Mouse (Mus musculus): ENCODE measurements around the gene Ppl. TPM values are rescaled to one million over a fixed set of nuclear protein-coding genes. Genes with fewer than 3 reads are reported as not detected.

Gene Ppl
- polyA plus RNA-seq, 1 experiment from 2014 or later, result 1.1 TPM

GRCm38 (mm10) chr16:5153299-5154026, 21.2 kb upstream of the Ppl start:
- DNase-seq (ENCODE audit: low spot score) (no peak), ATAC-seq (ENCODE audit: insufficient read depth, low FRiP score, low TSS enrichment) (peak; percentile 38; the same call in 1 of the 2 replicates)
- no peaks in the 10 kb centered on the region for H3K36me3 ChIP-seq (ENCODE audit: control insufficient read depth, insufficient read depth, low read length)
- no peaks in the 10 kb centered on the region for H3K4me1 ChIP-seq (ENCODE audit: control insufficient read depth, insufficient read depth, low read length)
- H3K27ac ChIP-seq (ENCODE audit: low read depth, low read length), result 0 out of 2 replicates have a peak overlapping the region, but pooled peaks have one; percentile 47
- H3K4me3 ChIP-seq (ENCODE audit: low read depth, low read length), result no peak overlapping the region
- 52% methylated on average over 6 of the region's 6 CpGs for WGBS
- H3K4me2 ChIP-seq (ENCODE audit: low read depth), result no peak overlapping the region
- no peak overlapping the region for H3K9ac ChIP-seq (ENCODE audit: low read length)
- no peaks in the 10 kb centered on the region for H3K27me3 ChIP-seq (ENCODE audit: control insufficient read depth, insufficient read depth, low read length)
- no peaks in the 10 kb centered on the region for H3K9me3 ChIP-seq (ENCODE audit: control insufficient read depth, low read length)

- DNase-seq (ENCODE audit: low spot score), result no peak
- Histone ChIP-seq H3K4me3 (ENCODE audit: low read depth, low read length) (no peak overlapping the region), H3K9me3 (ENCODE audit: control insufficient read depth, low read length) (no peaks in the 10 kb centered on the region), H3K27ac (ENCODE audit: low read depth, low read length) (no peak overlapping the region), H3K4me2 (ENCODE audit: low read depth) (no peak overlapping the region), H3K9ac (ENCODE audit: low read length) (no peak overlapping the region), H3K4me1 (ENCODE audit: control insufficient read depth, insufficient read depth, low read length) (0 out of 2 replicates have a peak, but pooled peaks cover 4% of the 10 kb centered on the region), H3K27me3 (ENCODE audit: control insufficient read depth, insufficient read depth, low read length) (peaks cover 3% of the 10 kb centered on the region; the same call in 1 of the 2 replicates), H3K36me3 (ENCODE audit: control insufficient read depth, insufficient read depth, low read length) (no peaks in the 10 kb centered on the region)
- no peak for ATAC-seq (ENCODE audit: insufficient read depth, low FRiP score, low TSS enrichment)
- 62% methylated on average over 10 of the region's 10 CpGs for WGBS
These were observed 18.3 kb upstream of the Ppl start for GRCm38 (mm10) chr16:5150544-5150943.

GRCm38 (mm10) chr16:5147037-5147385, 14.8 kb upstream of the Ppl start, which contains the start of gene Sec14l5:
Gene Sec14l5, plus strand, starts transcription at chr16:5147109.
- Histone ChIP-seq H3K4me2 (ENCODE audit: low read depth) (peak within 1 kb of the TSS; percentile 54), H3K9ac (ENCODE audit: low read length) (peak within 1 kb of the TSS; percentile 57), H3K36me3 (ENCODE audit: control insufficient read depth, insufficient read depth, low read length) (no peaks in the 10 kb centered on the region), H3K4me1 (ENCODE audit: control insufficient read depth, insufficient read depth, low read length) (0 out of 2 replicates have a peak, but pooled peaks cover 4% of the 10 kb centered on the region), H3K9me3 (ENCODE audit: control insufficient read depth, low read length) (no peaks in the 10 kb centered on the region), H3K4me3 (ENCODE audit: low read depth, low read length) (peak within 1 kb of the TSS; percentile 31), H3K27ac (ENCODE audit: low read depth, low read length) (no peak within 1 kb of the TSS), H3K27me3 (ENCODE audit: control insufficient read depth, insufficient read depth, low read length) (peaks cover 3% of the 10 kb centered on the region; the same call in 1 of the 2 replicates)
- ATAC-seq (ENCODE audit: insufficient read depth, low FRiP score, low TSS enrichment), result peak; percentile 12; the same call in 1 of the 2 replicates
- no peak for DNase-seq (ENCODE audit: low spot score)
- WGBS, result 20% methylated on average over 13 of the region's 13 CpGs

- H3K36me3 ChIP-seq (ENCODE audit: control insufficient read depth, insufficient read depth, low read length), result no peaks in the 10 kb centered on the region
- H3K27me3 ChIP-seq (ENCODE audit: control insufficient read depth, insufficient read depth, low read length), result peaks cover 3% of the 10 kb centered on the region; the same call in 1 of the 2 replicates
- peak overlapping the region; percentile 54 for H3K4me2 ChIP-seq (ENCODE audit: low read depth)
- WGBS, result under 1% methylated on average over 26 of the region's 26 CpGs
- peak overlapping the region; percentile 31 for H3K4me3 ChIP-seq (ENCODE audit: low read depth, low read length)
- DNase-seq (ENCODE audit: low spot score) (peak; percentile 82), ATAC-seq (ENCODE audit: insufficient read depth, low FRiP score, low TSS enrichment) (peak; percentile 91)
- no peaks in the 10 kb centered on the region for H3K9me3 ChIP-seq (ENCODE audit: control insufficient read depth, low read length)
- H3K4me1 ChIP-seq (ENCODE audit: control insufficient read depth, insufficient read depth, low read length), result 0 out of 2 replicates have a peak, but pooled peaks cover 4% of the 10 kb centered on the region
- H3K9ac ChIP-seq (ENCODE audit: low read length), result peak overlapping the region; percentile 57
- no peak overlapping the region for H3K27ac ChIP-seq (ENCODE audit: low read depth, low read length)
These were observed 14.3 kb upstream of the Ppl start for GRCm38 (mm10) chr16:5146367-5147036.

- no peaks in the 10 kb centered on the region for H3K9me3 ChIP-seq (ENCODE audit: control insufficient read depth, low read length)
- no peak overlapping the region for H3K9ac ChIP-seq (ENCODE audit: low read length)
- peaks cover 3% of the 10 kb centered on the region; the same call in 1 of the 2 replicates for H3K27me3 ChIP-seq (ENCODE audit: control insufficient read depth, insufficient read depth, low read length)
- ATAC-seq (ENCODE audit: insufficient read depth, low FRiP score, low TSS enrichment) (peak; percentile 41), DNase-seq (ENCODE audit: low spot score) (peak; percentile 82)
- no peak overlapping the region for H3K27ac ChIP-seq (ENCODE audit: low read depth, low read length)
- H3K4me2 ChIP-seq (ENCODE audit: low read depth), result no peak overlapping the region
- WGBS, result 0% methylated on average over 7 of the region's 7 CpGs
- 0 out of 2 replicates have a peak, but pooled peaks cover 4% of the 10 kb centered on the region for H3K4me1 ChIP-seq (ENCODE audit: control insufficient read depth, insufficient read depth, low read length)
- no peak overlapping the region for H3K4me3 ChIP-seq (ENCODE audit: low read depth, low read length)
- H3K36me3 ChIP-seq (ENCODE audit: control insufficient read depth, insufficient read depth, low read length), result no peaks in the 10 kb centered on the region
These were observed 13.3 kb upstream of the Ppl start for GRCm38 (mm10) chr16:5145570-5145969.

- Histone ChIP-seq H3K9ac (ENCODE audit: low read length) (no peak overlapping the region), H3K4me1 (ENCODE audit: control insufficient read depth, insufficient read depth, low read length) (no peaks in the 10 kb centered on the region), H3K9me3 (ENCODE audit: control insufficient read depth, low read length) (no peaks in the 10 kb centered on the region), H3K27ac (ENCODE audit: low read depth, low read length) (no peak overlapping the region), H3K4me3 (ENCODE audit: low read depth, low read length) (no peak overlapping the region), H3K4me2 (ENCODE audit: low read depth) (no peak overlapping the region), H3K36me3 (ENCODE audit: control insufficient read depth, insufficient read depth, low read length) (no peaks in the 10 kb centered on the region), H3K27me3 (ENCODE audit: control insufficient read depth, insufficient read depth, low read length) (no peaks in the 10 kb centered on the region)
- 37% methylated on average over 4 of the region's 4 CpGs for WGBS
- DNase-seq (ENCODE audit: low spot score) (no peak), ATAC-seq (ENCODE audit: insufficient read depth, low FRiP score, low TSS enrichment) (no peak)
These were observed 7.5 kb upstream of the Ppl start for GRCm38 (mm10) chr16:5139741-5140140.

- H3K9me3 ChIP-seq (ENCODE audit: control insufficient read depth, low read length), result no peaks in the 10 kb centered on the region
- no peak for ATAC-seq (ENCODE audit: insufficient read depth, low FRiP score, low TSS enrichment)
- WGBS, result 38% methylated on average over 12 of the region's 12 CpGs
These were observed 4.9 kb upstream of the Ppl start for GRCm38 (mm10) chr16:5137006-5137540.

GRCm38 (mm10) chr16:5136505-5136904, 4.3 kb upstream of the Ppl start:
- WGBS, result 5% methylated on average over 4 of the region's 4 CpGs

More at GRCm38 (mm10) chr16:5137006-5137540, 4.9 kb upstream of the Ppl start:
- DNase-seq (ENCODE audit: low spot score), result no peak
- Histone ChIP-seq H3K36me3 (ENCODE audit: control insufficient read depth, insufficient read depth, low read length) (no peaks in the 10 kb centered on the region), H3K9ac (ENCODE audit: low read length) (no peak overlapping the region), H3K27ac (ENCODE audit: low read depth, low read length) (no peak overlapping the region), H3K4me1 (ENCODE audit: control insufficient read depth, insufficient read depth, low read length) (peaks cover 6% of the 10 kb centered on the region; the same call in 1 of the 2 replicates), H3K27me3 (ENCODE audit: control insufficient read depth, insufficient read depth, low read length) (peaks cover 15% of the 10 kb centered on the region), H3K4me3 (ENCODE audit: low read depth, low read length) (no peak overlapping the region), H3K4me2 (ENCODE audit: low read depth) (no peak overlapping the region)

More at GRCm38 (mm10) chr16:5136505-5136904, 4.3 kb upstream of the Ppl start:
- H3K4me1 ChIP-seq (ENCODE audit: control insufficient read depth, insufficient read depth, low read length), result peaks cover 8% of the 10 kb centered on the region; the same call in 1 of the 2 replicates
- no peak overlapping the region for H3K27ac ChIP-seq (ENCODE audit: low read depth, low read length)
- H3K4me3 ChIP-seq (ENCODE audit: low read depth, low read length), result no peak overlapping the region
- H3K36me3 ChIP-seq (ENCODE audit: control insufficient read depth, insufficient read depth, low read length), result no peaks in the 10 kb centered on the region
- no peak overlapping the region for H3K9ac ChIP-seq (ENCODE audit: low read length)
- H3K9me3 ChIP-seq (ENCODE audit: control insufficient read depth, low read length), result no peaks in the 10 kb centered on the region
- H3K4me2 ChIP-seq (ENCODE audit: low read depth), result no peak overlapping the region
- no peak for DNase-seq (ENCODE audit: low spot score)
- peaks cover 21% of the 10 kb centered on the region for H3K27me3 ChIP-seq (ENCODE audit: control insufficient read depth, insufficient read depth, low read length)
- ATAC-seq (ENCODE audit: insufficient read depth, low FRiP score, low TSS enrichment), result no peak

Data from neural tube, embryonic 11.5 days (tissue).